Mouse (Mus musculus) liver (tissue): ENCODE results near the gene Tas2r119.

Experiments
- DNase-seq: peaks from one replicate; pipeline ENCODE4 v3.0.0-alpha.2; 2020; ENCODE audit warnings: mixed read lengths

Gene Tas2r119

GRCm38 (mm10) chr15:32226381-32226780 lies 49.3 kb downstream of the Tas2r119 start:
- DNase-seq = no peak

DNA sequence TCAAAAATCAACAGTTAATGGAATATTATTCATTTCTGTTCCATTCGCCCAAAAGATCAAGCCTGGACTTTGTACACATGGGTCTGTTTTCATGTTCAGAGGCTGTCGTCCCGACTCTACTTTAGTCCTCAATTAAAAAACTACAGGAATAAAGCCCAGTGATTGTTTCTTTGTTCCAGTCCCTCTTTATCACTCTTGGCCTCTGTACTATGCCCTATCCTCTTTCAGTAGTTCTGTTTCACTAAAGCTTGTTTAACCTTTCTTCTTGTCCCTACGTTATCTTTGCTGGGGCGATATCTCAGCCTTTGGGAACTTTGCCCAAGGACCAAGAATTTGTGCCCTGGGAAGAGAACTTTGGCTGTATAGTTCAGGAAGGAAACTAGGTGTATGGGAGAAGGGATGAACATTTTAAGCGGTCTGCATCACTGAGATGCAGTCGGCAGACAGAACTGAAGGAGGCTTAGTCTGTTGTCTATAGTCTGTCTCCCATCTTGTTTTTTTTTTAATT lies 49.9 kb downstream of the Tas2r119 start:
- no peak for DNase-seq
